Mouse (Mus musculus): ENCODE data around the gene Dclre1a.

- TF ChIP-seq TAL1 (IDR thresholded peaks at IDR 0.05; ENCODE audit: low read length): no peak
- no peak for TF ChIP-seq GATA1 (IDR thresholded peaks at IDR 0.05; ENCODE audit: low read length)
Measured at GRCm38 (mm10) chr19:56546031-56546430, 2.0 kb downstream of the Dclre1a start.
